Mouse (Mus musculus): Measurements from ENCODE around the gene Lasp1.
A peak's percentile ranks its signal among the peaks of the same experiment; 100 is the strongest.

- TF ChIP-seq POLR2A (IDR thresholded peaks at IDR 0.05; ENCODE audit: low read depth, low read length) (peak; percentile 79), CTCF (IDR thresholded peaks at IDR 0.05; ENCODE audit: extremely low read depth, insufficient read length, insufficient replicate concordance, low read depth, low read length) (no peak)
Observed at GRCm38 (mm10) chr11:97766154-97766881, 32.5 kb upstream of the Lasp1 start, which contains the start of gene Cwc25.

All from small intestine, adult 2 months (tissue).